Mouse (Mus musculus): ENCODE results near the gene Pianp.

GRCm38 (mm10) chr6:125009181-125010073 lies 12.9 kb downstream of the Pianp start:
- TF ChIP-seq CHD2 (IDR thresholded peaks at IDR 0.05; ENCODE audit: low read depth, low read length) (no peak), MAFK (IDR thresholded peaks at IDR 0.05; ENCODE audit: insufficient read depth, low read depth, low read length) (no peak)

Measured in ES-E14 (cell line).